15 mouse cellular contexts compared by ENCODE assay signal in the genomic region with DNA sequence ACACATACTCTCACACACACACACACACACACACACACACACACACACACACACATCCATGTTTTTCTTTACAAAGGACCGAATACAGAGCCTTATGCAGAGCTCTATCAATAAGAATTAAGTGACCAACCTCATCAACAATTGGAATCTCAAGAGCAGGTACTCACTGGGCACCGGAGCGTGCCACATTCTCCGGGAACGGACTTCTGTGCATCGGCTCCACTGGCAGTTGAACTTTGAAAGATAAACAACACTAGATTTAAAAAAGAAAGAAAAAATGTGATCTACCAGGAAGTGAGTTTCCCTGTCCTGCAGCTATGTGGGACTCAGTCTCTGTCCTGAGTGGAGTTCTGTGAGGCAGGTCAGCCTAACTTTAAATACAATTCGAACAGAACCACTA.
A peak's percentile ranks its signal among the peaks of the same experiment; 100 is the strongest.
DNase-seq lines count a peak whose midpoint lies in the region; ATAC-seq lines count a peak whose summit lies in the region.
"Had no signal": no experiment of that assay in that cellular context is flagged by ENCODE, and none has a peak within 500 bp of the region (broad histone marks: within the 10 kb centered on the region; RNA-seq: fewer than 3 reads in every experiment).

No protein-coding gene starts in this region.

- DNase-seq in hindbrain, embryonic 14.5 days (ENCODE audit: low spot score) = no peak
- DNase-seq in midbrain, embryonic 11.5 days (ENCODE audit: low spot score, missing footprints) = no peak
- peak; percentile 25 for DNase-seq in kidney, postnatal 10 days
- DNase-seq in lung, postnatal 4 days = peak; percentile 7 to 47
- no peak for DNase-seq in spleen, postnatal 14 days (ENCODE audit: low spot score in 2 of 2)
- DNase-seq in left cerebral cortex, adult 11 months (ENCODE audit: low spot score) = no peak
- DNase-seq: adrenal gland, adult 8-10 months; cerebellum, adult 8-10 months; gastrocnemius, postnatal 10 days; thymus, postnatal 25 days had no signal

- peak overlapping the region; percentile 42 for H3K4me2 ChIP-seq in hindbrain, embryonic 14.5 days (replicated peaks)
- no peak overlapping the region for H3K4me2 ChIP-seq in hindbrain, embryonic 12.5 days (replicated peaks)
- 0 out of 2 replicates have a peak overlapping the region, but pooled peaks have one; percentile 35 for H3K4me2 ChIP-seq in midbrain, embryonic 15.5 days
- no peak overlapping the region for H3K4me2 ChIP-seq in midbrain, embryonic 11.5 days

- no peaks in the 10 kb centered on the region for H3K36me3 ChIP-seq in hindbrain, embryonic 14.5 days (replicated peaks; ENCODE audit: control insufficient read depth, insufficient read depth)
- no peaks in the 10 kb centered on the region for H3K36me3 ChIP-seq in hindbrain, embryonic 12.5 days
- H3K36me3 ChIP-seq in midbrain, embryonic 15.5 days (replicated peaks) = no peaks in the 10 kb centered on the region
- H3K36me3 ChIP-seq in midbrain, embryonic 11.5 days (ENCODE audit: control insufficient read depth, insufficient read depth, low read length) = no peaks in the 10 kb centered on the region
- H3K36me3 ChIP-seq: forebrain, embryonic 15.5 days; heart, embryonic 12.5 days; limb, embryonic 10.5 days had no signal

- ATAC-seq in hindbrain, embryonic 14.5 days (ENCODE audit: low FRiP score) = no peak
- ATAC-seq in hindbrain, embryonic 12.5 days (ENCODE audit: low FRiP score) = no peak
- no peak for ATAC-seq in midbrain, embryonic 15.5 days (replicated peaks)
- no peak for ATAC-seq in midbrain, embryonic 11.5 days (ENCODE audit: low FRiP score)
- ATAC-seq: forebrain, embryonic 15.5 days had no signal

- no peak overlapping the region for H3K27ac ChIP-seq in hindbrain, embryonic 14.5 days
- H3K27ac ChIP-seq in hindbrain, embryonic 12.5 days = no peak overlapping the region
- no peak overlapping the region; the same call in 1 of the 2 replicates for H3K27ac ChIP-seq in midbrain, embryonic 15.5 days
- no peak overlapping the region for H3K27ac ChIP-seq in midbrain, embryonic 11.5 days (ENCODE audit: low read depth, low read length)
- H3K27ac ChIP-seq: forebrain, embryonic 15.5 days; limb, embryonic 10.5 days had no signal

- no peak overlapping the region for H3K9ac ChIP-seq in hindbrain, embryonic 14.5 days
- H3K9ac ChIP-seq in hindbrain, embryonic 12.5 days = no peak overlapping the region
- no peak overlapping the region for H3K9ac ChIP-seq in midbrain, embryonic 15.5 days
- H3K9ac ChIP-seq in midbrain, embryonic 11.5 days (ENCODE audit: low read length) = no peak overlapping the region
- H3K9ac ChIP-seq: forebrain, embryonic 15.5 days; heart, embryonic 12.5 days had no signal

- 63% methylated on average over 7 of the region's 7 CpGs for WGBS in hindbrain, embryonic 14.5 days
- WGBS in hindbrain, embryonic 12.5 days = 70% methylated on average over 7 of the region's 7 CpGs
- WGBS in midbrain, embryonic 15.5 days = 56% methylated on average over 7 of the region's 7 CpGs
- WGBS in midbrain, embryonic 11.5 days = 70% methylated on average over 7 of the region's 7 CpGs

- H3K9me3 ChIP-seq in hindbrain, embryonic 14.5 days (ENCODE audit: control insufficient read depth, low read length) = no peaks in the 10 kb centered on the region
- no peaks in the 10 kb centered on the region for H3K9me3 ChIP-seq in hindbrain, embryonic 12.5 days (replicated peaks)
- no peaks in the 10 kb centered on the region for H3K9me3 ChIP-seq in midbrain, embryonic 15.5 days
- no peaks in the 10 kb centered on the region for H3K9me3 ChIP-seq in midbrain, embryonic 11.5 days (ENCODE audit: control insufficient read depth, low read length)
- H3K9me3 ChIP-seq: forebrain, embryonic 15.5 days; heart, embryonic 12.5 days; limb, embryonic 10.5 days had no signal

- H3K27me3 ChIP-seq in hindbrain, embryonic 14.5 days (ENCODE audit: control insufficient read depth, insufficient read depth, low read length) = peaks cover 33% of the 10 kb centered on the region
- H3K27me3 ChIP-seq in hindbrain, embryonic 12.5 days = peaks cover 36% of the 10 kb centered on the region
- H3K27me3 ChIP-seq in midbrain, embryonic 15.5 days (replicated peaks) = peaks cover 42% of the 10 kb centered on the region
- H3K27me3 ChIP-seq in midbrain, embryonic 11.5 days (ENCODE audit: control insufficient read depth, insufficient read depth, low read length) = peaks cover 44% of the 10 kb centered on the region

- peaks cover 40% of the 10 kb centered on the region for H3K4me1 ChIP-seq in hindbrain, embryonic 14.5 days (replicated peaks; ENCODE audit: control insufficient read depth, insufficient read depth, low read length)
- peaks cover 57% of the 10 kb centered on the region for H3K4me1 ChIP-seq in hindbrain, embryonic 12.5 days
- peaks cover 60% of the 10 kb centered on the region for H3K4me1 ChIP-seq in midbrain, embryonic 15.5 days
- H3K4me1 ChIP-seq in midbrain, embryonic 11.5 days (ENCODE audit: control insufficient read depth, insufficient read depth, low read length) = peaks cover 35% of the 10 kb centered on the region

- no peak overlapping the region for H3K4me3 ChIP-seq in hindbrain, embryonic 14.5 days (replicated peaks; ENCODE audit: low read length)
- H3K4me3 ChIP-seq in hindbrain, embryonic 12.5 days = no peak overlapping the region
- no peak overlapping the region for H3K4me3 ChIP-seq in midbrain, embryonic 15.5 days
- no peak overlapping the region for H3K4me3 ChIP-seq in midbrain, embryonic 11.5 days (ENCODE audit: low read depth, low read length)
- H3K4me3 ChIP-seq: heart, embryonic 12.5 days; limb, embryonic 10.5 days had no signal

Comparison
In these comparisons a context has a peak if more than half of its experiments do, and no peak if none do; other contexts are left out.
1. H3K4me2 ChIP-seq: peak in hindbrain, embryonic 14.5 days (single experiment) and midbrain, embryonic 15.5 days (single experiment); none in hindbrain, embryonic 12.5 days (single experiment) and midbrain, embryonic 11.5 days (single experiment).
2. DNase-seq: peak in kidney, postnatal 10 days (single experiment) and lung, postnatal 4 days (2 of 2); none in hindbrain, embryonic 14.5 days (single experiment), midbrain, embryonic 11.5 days (single experiment), spleen, postnatal 14 days (0 of 2) and left cerebral cortex, adult 11 months (single experiment).